Mouse (Mus musculus) brain, embryonic 14.5 days (tissue): ENCODE results near the gene Insrr.

ENCODE experiments used
- CTCF ChIP-seq: fragments of 200-500 bp; IDR thresholded peaks from 2 replicates; pipeline ENCODE4 v1.5.1; 2012; ENCODE audit warnings: inconsistent platforms, mild to moderate bottlenecking, moderate library complexity, borderline replicate concordance; ENCODE audit not compliant: insufficient read depth, insufficient read length; ENCODE audit errors: extremely low read depth
- POLR2A ChIP-seq: fragments of 200-500 bp; IDR thresholded peaks from 2 replicates; pipeline ENCODE4 v1.6.1; 2012; ENCODE audit warnings: mild to moderate bottlenecking, inconsistent platforms, borderline replicate concordance; ENCODE audit not compliant: poor library complexity, insufficient read depth, insufficient read length, severe bottlenecking; ENCODE audit errors: extremely low read depth

DNA sequence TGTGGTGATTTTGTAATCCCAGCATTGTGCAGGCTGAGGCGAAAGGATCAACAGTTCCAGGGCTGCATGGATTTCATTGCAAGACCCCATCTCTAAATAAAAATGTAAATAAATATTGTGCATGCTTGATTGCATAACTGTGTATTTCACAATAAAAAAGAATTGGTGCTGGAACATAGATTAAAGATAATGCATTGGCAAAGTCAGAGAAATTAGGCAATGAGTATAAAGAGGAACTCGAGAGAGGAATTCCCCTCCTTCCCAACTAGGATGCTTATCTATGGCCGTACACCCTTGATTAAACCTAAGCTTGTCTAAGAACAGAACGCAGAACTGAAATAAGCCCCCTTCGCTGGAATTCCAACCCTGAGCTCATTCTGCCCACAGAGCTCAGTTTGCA, 11.6 kb upstream of the Insrr start:
- TF ChIP-seq CTCF (no peak), POLR2A (no peak)
